In the genomic region with DNA sequence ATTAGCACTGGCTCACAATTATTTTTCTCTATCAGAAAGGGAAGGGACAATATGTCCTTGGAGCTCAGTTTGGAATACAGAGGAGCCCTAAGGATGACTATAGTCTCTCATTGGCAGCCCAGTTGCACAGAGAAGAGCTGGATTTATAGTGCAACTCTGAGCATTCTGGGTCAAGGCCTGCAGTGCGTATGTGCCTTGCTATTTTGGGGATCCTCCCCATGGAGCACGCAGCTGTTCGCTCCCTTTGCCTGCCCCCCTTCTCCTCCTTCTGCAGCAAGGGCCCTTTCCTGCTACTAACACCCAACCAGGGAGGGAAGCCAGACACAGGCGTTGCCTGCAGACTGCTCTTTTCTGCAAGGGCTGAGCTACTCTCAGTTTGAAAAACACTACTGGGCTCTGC, we compare ENCODE assay signal across 11 mouse cellular contexts. TPM values are rescaled to one million over a fixed set of nuclear protein-coding genes. Genes with fewer than 3 reads are reported as not detected.
DNase-seq lines count a peak whose midpoint lies in the region; ATAC-seq and TF ChIP-seq lines count a peak whose summit lies in the region.
"Had no signal": no experiment of that assay in that cellular context is flagged by ENCODE, and none has a peak within 500 bp of the region (broad histone marks: within the 10 kb centered on the region; RNA-seq: fewer than 3 reads in every experiment).

No protein-coding gene starts in this region.

- no peak overlapping the region for H3K4me2 ChIP-seq in stomach, embryonic 16.5 days (ENCODE audit: low read depth, low read length)
- H3K4me2 ChIP-seq in intestine, postnatal 0 days (replicated peaks; ENCODE audit: low read depth) = no peak overlapping the region
- H3K4me2 ChIP-seq in forebrain, embryonic 13.5 days = no peak overlapping the region
- H3K4me2 ChIP-seq: lung, embryonic 14.5 days had no signal

- H3K4me1 ChIP-seq in stomach, embryonic 16.5 days (ENCODE audit: control insufficient read depth, insufficient read depth, low read length) = no peaks in the 10 kb centered on the region
- no peaks in the 10 kb centered on the region for H3K4me1 ChIP-seq in intestine, postnatal 0 days (replicated peaks; ENCODE audit: control insufficient read depth, insufficient read depth, low read length)
- H3K4me1 ChIP-seq in forebrain, embryonic 13.5 days = no peaks in the 10 kb centered on the region

- no peak for TF ChIP-seq CTCF in intestine, postnatal 0 days (IDR thresholded peaks at IDR 0.05; ENCODE audit: low read depth)

- H3K4me3 ChIP-seq in stomach, embryonic 16.5 days (replicated peaks; ENCODE audit: low read length) = no peak overlapping the region
- no peak overlapping the region for H3K4me3 ChIP-seq in intestine, postnatal 0 days (ENCODE audit: low read depth, low read length)
- H3K4me3 ChIP-seq in forebrain, embryonic 13.5 days = no peak overlapping the region

- DNase-seq in ovary, adult 18-20 months (ENCODE audit: low spot score) = peak; percentile 55
- DNase-seq in ovary, postnatal 14 days (ENCODE audit: low spot score) = no peak
- peak; percentile 63 to 64 for DNase-seq in cerebellum, postnatal 14 days
- peak; percentile 44 to 45 for DNase-seq in layer of hippocampus, adult 18-20 months (ENCODE audit: low spot score in 2 of 2)
- DNase-seq: lung, embryonic 14.5 days had no signal

- H3K27ac ChIP-seq in stomach, embryonic 16.5 days (ENCODE audit: low read length) = no peak overlapping the region
- H3K27ac ChIP-seq in intestine, postnatal 0 days (ENCODE audit: low read depth, low read length) = no peak overlapping the region
- no peak overlapping the region for H3K27ac ChIP-seq in forebrain, embryonic 13.5 days

- H3K9me3 ChIP-seq in stomach, embryonic 16.5 days (replicated peaks; ENCODE audit: control insufficient read depth, low read length) = no peaks in the 10 kb centered on the region
- no peaks in the 10 kb centered on the region for H3K9me3 ChIP-seq in intestine, postnatal 0 days (ENCODE audit: control insufficient read depth)
- no peaks in the 10 kb centered on the region for H3K9me3 ChIP-seq in forebrain, embryonic 13.5 days (replicated peaks)

- peak; percentile 29; the same call in 1 of the 2 replicates for ATAC-seq in stomach, embryonic 16.5 days (ENCODE audit: insufficient read depth, low FRiP score)
- ATAC-seq in intestine, postnatal 0 days = no peak
- ATAC-seq in forebrain, embryonic 13.5 days = no peak
- ATAC-seq in megakaryocyte-erythroid progenitor cell, adult 5-6 weeks (replicated peaks; ENCODE audit: low FRiP score, low TSS enrichment, poor library complexity, severe bottlenecking) = no peak

- no peaks in the 10 kb centered on the region; the same call in 1 of the 2 replicates for H3K27me3 ChIP-seq in stomach, embryonic 16.5 days (ENCODE audit: control insufficient read depth, insufficient read depth, low read length)
- peaks cover 4% of the 10 kb centered on the region; the same call in 1 of the 2 replicates for H3K27me3 ChIP-seq in intestine, postnatal 0 days (replicated peaks; ENCODE audit: control insufficient read depth, insufficient read depth, low read length)
- H3K27me3 ChIP-seq in forebrain, embryonic 13.5 days = no peaks in the 10 kb centered on the region

- WGBS in stomach, embryonic 16.5 days = 73% methylated on average over 4 of the region's 4 CpGs
- WGBS in intestine, postnatal 0 days = 58% methylated on average over 4 of the region's 4 CpGs
- 86% methylated on average over 4 of the region's 4 CpGs for WGBS in forebrain, embryonic 13.5 days

- H3K36me3 ChIP-seq in stomach, embryonic 16.5 days (ENCODE audit: control insufficient read depth, insufficient read depth, low read length) = no peaks in the 10 kb centered on the region
- no peaks in the 10 kb centered on the region for H3K36me3 ChIP-seq in intestine, postnatal 0 days (ENCODE audit: control insufficient read depth, insufficient read depth)
- no peaks in the 10 kb centered on the region for H3K36me3 ChIP-seq in forebrain, embryonic 13.5 days (ENCODE audit: poor library complexity, severe bottlenecking)

- H3K9ac ChIP-seq in stomach, embryonic 16.5 days (ENCODE audit: low read length) = no peak overlapping the region
- no peak overlapping the region for H3K9ac ChIP-seq in intestine, postnatal 0 days (ENCODE audit: low read depth, low read length)
- no peak overlapping the region for H3K9ac ChIP-seq in forebrain, embryonic 13.5 days
- H3K9ac ChIP-seq: lung, embryonic 14.5 days had no signal

RNA-seq across cellular contexts. Expression of gene Mamld1, which starts 56.3 kb away (rescaled TPM):
- 10 to 100 TPM; 32.2 to 32.5 TPM for total RNA-seq in layer of hippocampus, adult 18-20 months (2021)
- 2.1 and 2.3 TPM in 2 replicates for polyA plus RNA-seq in stomach, embryonic 16.5 days (2015; fragmentation: Nextera tagmentation; extraction: Ambion mirVana)
- polyA plus RNA-seq in intestine, postnatal 0 days (2015; fragmentation: Nextera tagmentation; extraction: Ambion mirVana) = 1.1 and 1.4 TPM in 2 replicates
- 6.4 and 6.8 TPM in 2 replicates for polyA plus RNA-seq in forebrain, embryonic 13.5 days (2015; fragmentation: Nextera tagmentation; extraction: Ambion mirVana)
- total RNA-seq in megakaryocyte-erythroid progenitor cell, adult 5-6 weeks (2014; fragmentation: Nextera tagmentation) = not detected in 2 replicates
- total RNA-seq in megakaryocyte-erythroid progenitor cell, adult 5-6 weeks (2017) = not detected in 2 replicates
- total RNA-seq: common myeloid progenitor, adult 5-6 weeks; MEL had no signal
